Mouse (Mus musculus): ENCODE data around the gene Fpr3. TPM values are rescaled to one million over a fixed set of nuclear protein-coding genes. Genes with fewer than 3 reads are reported as not detected.

Gene Fpr3
- total RNA-seq, 2 experiments from 2014 or later: not detected

DNA sequence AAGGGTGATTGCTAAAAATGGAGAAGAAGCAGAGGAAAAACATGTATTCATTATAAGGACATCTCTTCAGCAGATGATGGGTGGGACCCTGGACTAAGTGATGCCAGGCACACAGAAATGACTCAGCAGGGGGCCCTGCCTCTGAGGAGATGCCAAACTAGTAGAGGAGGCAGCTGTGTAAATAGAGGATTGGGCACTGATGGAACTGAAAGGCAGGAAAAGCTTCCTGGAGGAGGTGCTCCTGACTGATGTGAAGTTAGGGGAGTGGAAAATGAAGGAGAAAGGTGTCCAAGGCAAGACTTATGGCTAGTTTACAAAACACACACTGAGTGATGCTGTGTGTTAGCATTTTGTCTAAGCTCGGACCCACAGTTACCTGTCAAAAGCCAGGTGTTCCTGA, 30.2 kb upstream of the Fpr3 start:
- DNase-seq: no peak
- intact Hi-C loops (cut with DNase I): no loop called here
- Histone ChIP-seq H3K4me3 (no peak overlapping the region), H3K27ac (no peak overlapping the region)
- TF ChIP-seq CTCF (IDR thresholded peaks at IDR 0.05): no peak

DNA sequence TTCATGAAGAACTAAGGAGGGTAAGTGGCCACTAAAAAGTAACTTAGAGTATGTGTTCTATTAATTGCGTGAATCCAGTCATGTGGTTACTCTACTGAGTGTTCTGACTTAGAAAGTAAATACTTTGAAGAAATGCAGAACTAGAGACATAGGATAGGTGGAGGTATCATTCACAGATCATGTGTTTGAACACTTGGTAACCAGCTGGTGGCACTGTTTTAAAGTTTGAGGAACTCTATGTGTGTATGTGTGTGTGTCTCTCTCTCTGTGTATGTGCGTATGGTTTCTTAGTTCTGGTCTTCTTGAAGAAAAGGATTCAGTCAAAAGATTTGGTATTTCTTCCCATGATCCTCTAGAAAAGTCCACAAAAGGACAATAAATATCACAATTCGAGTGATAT, 27.5 kb upstream of the Fpr3 start:
- Histone ChIP-seq H3K27ac (no peak overlapping the region), H3K4me3 (no peak overlapping the region)
- TF ChIP-seq CTCF (IDR thresholded peaks at IDR 0.05): no peak; the same call in 1 of the 2 replicates
- DNase-seq: no peak
- intact Hi-C loops (cut with DNase I): no loop called here

GRCm38 (mm10) chr17:17862360-17862759, 25.3 kb upstream of the Fpr3 start:
- Histone ChIP-seq H3K4me3 (no peak overlapping the region), H3K27ac (0 out of 2 replicates have a peak overlapping the region, but pooled peaks have one; percentile 12)
- intact Hi-C loops (cut with DNase I): no loop called here
- DNase-seq: peak; percentile 44
- no peak for TF ChIP-seq CTCF (IDR thresholded peaks at IDR 0.05)

DNA sequence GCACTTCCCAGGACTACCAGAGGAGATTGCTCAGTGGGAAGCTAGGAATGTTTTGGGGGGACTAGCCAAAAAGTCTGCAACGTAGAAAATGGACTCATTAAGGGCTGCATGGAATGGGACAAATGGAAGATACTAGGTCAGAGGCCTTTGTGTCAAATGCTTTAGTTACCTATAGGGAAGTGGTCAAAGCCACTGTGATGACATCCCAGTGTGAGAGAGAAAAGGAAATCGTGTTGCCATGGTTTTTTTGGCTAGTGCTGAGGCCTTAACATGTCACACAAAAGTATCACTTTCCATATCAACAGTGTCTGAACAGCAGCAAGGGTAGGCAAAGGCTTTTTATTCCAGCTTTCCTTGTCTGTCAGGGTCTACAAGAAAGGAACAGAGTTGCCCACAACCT, 22.5 kb upstream of the Fpr3 start:
- intact Hi-C loops (cut with DNase I): no loop called here
- H3K27ac ChIP-seq: no peak overlapping the region
- DNase-seq: no peak
- H3K4me3 ChIP-seq: no peak overlapping the region
- no peak for TF ChIP-seq CTCF (IDR thresholded peaks at IDR 0.05)

- no peak for TF ChIP-seq CTCF (IDR thresholded peaks at IDR 0.05)
- intact Hi-C loops (cut with DNase I): no loop called here
- H3K27ac ChIP-seq: peak overlapping the region; percentile 20; the same call in 1 of the 2 replicates
- no peak for DNase-seq
- H3K4me3 ChIP-seq: no peak overlapping the region
These were observed 20.7 kb upstream of the Fpr3 start for GRCm38 (mm10) chr17:17866801-17867469.

DNA sequence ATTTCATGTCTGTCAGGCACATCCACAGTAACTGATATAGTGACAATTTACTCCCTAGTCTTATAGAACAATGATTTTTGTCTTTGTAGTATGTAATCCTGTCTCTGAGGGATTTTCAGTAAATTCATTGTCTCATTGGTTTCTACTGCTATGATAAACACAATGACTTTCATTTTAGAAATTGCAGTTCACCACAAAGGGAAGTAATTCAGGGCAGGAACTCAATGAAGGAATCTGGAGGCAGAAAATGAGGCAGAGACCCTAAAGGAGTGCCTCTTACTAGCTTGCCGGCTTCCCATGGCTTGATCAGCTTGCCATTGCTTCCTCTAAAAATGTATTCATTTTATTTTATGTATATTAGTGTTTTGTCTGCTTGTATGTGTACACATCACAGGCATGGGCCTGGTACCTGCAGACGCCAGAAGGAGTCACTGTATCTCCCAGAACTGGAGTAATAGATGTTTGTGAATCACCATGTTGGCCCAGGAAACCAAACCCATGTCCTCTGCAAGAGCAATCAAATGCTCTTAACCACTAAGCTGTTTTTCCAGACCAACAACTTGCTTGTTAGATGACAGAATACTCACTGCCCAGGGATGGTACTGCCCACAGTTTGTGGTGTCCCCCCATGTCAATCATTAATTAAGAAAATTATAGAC, 16.6 kb upstream of the Fpr3 start:
- DNase-seq: no peak
- intact Hi-C loops (cut with DNase I): no loop called here
- Histone ChIP-seq H3K27ac (no peak overlapping the region), H3K4me3 (no peak overlapping the region)
- no peak for TF ChIP-seq CTCF (IDR thresholded peaks at IDR 0.05)

GRCm38 (mm10) chr17:17871697-17872096, 16.0 kb upstream of the Fpr3 start:
- intact Hi-C loops (cut with DNase I): no loop called here
- Histone ChIP-seq H3K4me3 (no peak overlapping the region), H3K27ac (no peak overlapping the region)
- no peak for DNase-seq
- no peak for TF ChIP-seq CTCF (IDR thresholded peaks at IDR 0.05)

DNA sequence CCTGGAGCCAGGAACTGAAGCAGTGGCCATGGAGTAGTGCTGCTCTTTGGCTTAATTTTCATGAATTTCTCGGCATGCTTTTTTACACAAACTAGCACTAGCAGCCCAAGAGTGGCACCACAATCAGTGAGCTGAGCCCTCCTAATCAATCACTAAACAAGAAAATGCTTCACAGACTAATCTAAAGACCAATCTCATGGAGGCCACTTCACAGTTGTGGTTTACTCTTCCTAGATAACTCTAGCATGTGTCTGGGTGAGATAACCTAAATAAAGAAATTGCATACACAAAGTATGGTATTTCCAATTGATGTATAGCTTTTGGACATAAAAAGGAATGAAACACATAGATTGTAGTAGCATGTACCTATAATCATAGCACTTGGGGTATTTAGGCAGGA, 8.3 kb upstream of the Fpr3 start:
- DNase-seq: no peak
- Histone ChIP-seq H3K4me3 (no peak overlapping the region), H3K27ac (no peak overlapping the region)
- intact Hi-C loops (cut with DNase I): no loop called here
- no peak for TF ChIP-seq CTCF (IDR thresholded peaks at IDR 0.05)

DNA sequence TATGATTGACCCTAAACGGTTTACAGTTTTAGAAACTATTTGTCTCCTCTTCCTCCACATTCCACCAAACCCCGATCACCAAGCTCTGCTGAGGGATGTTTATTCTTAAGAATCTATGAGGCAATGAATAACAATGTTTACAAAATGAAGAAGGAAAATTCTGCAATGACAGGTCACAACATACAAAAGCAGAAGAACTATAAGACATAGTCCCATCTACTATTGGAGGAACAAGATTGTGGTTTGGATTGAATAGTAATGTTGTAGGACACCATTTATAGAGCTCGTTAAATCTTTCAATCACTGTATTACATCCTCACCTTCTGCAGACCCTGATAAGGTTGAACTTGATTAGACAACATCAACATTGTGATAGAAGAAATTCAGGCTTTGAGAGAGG, 5.0 kb upstream of the Fpr3 start:
- Histone ChIP-seq H3K27ac (no peak overlapping the region), H3K4me3 (no peak overlapping the region)
- intact Hi-C loops (cut with DNase I): no loop called here
- no peak for TF ChIP-seq CTCF (IDR thresholded peaks at IDR 0.05)
- DNase-seq: no peak

- no peak for TF ChIP-seq CTCF (IDR thresholded peaks at IDR 0.05)
- DNase-seq: no peak
- intact Hi-C loops (cut with DNase I): no loop called here
- no peak within 1 kb of the TSS for H3K4me3 ChIP-seq
- no peak within 1 kb of the TSS for H3K27ac ChIP-seq
These were observed 3.8 kb upstream of the Fpr3 start, which contains the start of gene Fpr1 for GRCm38 (mm10) chr17:17883840-17884239. Gene Fpr1 (minus strand): TSS chr17:17883940.

DNA sequence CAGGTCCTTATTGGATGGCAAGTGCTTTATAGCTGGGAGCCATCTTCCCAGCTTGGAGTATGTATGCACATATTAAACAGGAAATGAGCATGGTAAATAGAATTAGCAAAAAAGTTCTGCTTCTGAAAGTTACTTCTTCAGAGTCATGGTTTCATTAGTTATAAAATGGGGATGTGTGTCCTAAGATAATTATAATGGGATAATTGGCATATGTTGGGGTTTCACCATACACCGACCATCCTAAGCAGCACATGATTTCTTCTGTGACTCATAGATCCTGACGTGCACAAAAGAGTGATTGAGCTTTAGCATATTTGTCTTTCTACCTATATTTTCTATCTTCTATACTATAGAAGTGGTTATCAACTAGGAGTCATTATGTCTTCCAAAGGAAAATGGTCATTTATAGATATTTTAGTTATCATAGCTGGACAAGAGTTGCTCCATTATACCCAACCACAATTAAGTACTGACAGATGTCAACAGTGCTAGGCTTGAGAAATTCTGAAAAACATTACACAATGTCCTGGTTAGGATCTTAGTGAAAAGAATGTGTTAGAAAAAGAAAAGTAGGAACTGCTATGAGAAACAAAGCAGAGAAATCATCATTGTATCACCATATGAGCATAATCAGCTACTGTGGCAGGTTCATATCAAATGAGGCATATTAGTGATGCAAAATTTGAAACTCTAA, 2.2 kb downstream of the Fpr3 start:
- DNase-seq: no peak
- no peak for TF ChIP-seq CTCF (IDR thresholded peaks at IDR 0.05)
- no peak overlapping the region for H3K4me3 ChIP-seq
- no peak overlapping the region for H3K27ac ChIP-seq
- intact Hi-C loops (cut with DNase I): no loop called here

GRCm38 (mm10) chr17:17896039-17896438, 8.4 kb downstream of the Fpr3 start:
- TF ChIP-seq CTCF (IDR thresholded peaks at IDR 0.05): peak; percentile 89
- Histone ChIP-seq H3K27ac (no peak overlapping the region), H3K4me3 (no peak overlapping the region)
- DNase-seq: peak; percentile 15
- intact Hi-C loops (cut with DNase I): loop anchor here (1.0 to 5.0 kb wide), 2 partner anchors 59 to 130 kb away; no protein-coding TSS in a partner anchor

- intact Hi-C loops (cut with DNase I): loop anchor here (5.0 kb wide), 1 partner anchor 62 kb away; no protein-coding TSS in a partner anchor
- Histone ChIP-seq H3K4me3 (no peak overlapping the region), H3K27ac (no peak overlapping the region)
- peak; percentile 19; the same call in 1 of the 2 replicates for TF ChIP-seq CTCF (IDR thresholded peaks at IDR 0.05)
- DNase-seq: no peak
These were observed 11.6 kb downstream of the Fpr3 start for GRCm38 (mm10) chr17:17899268-17899667.
